Mouse (Mus musculus) lung, postnatal 36 days (tissue): ENCODE data around the gene Atf7ip.

Source experiments
- DNase-seq: peaks from one replicate; pipeline ENCODE4 v3.0.0; 2022; ENCODE audit warnings: mixed read lengths

Gene Atf7ip

GRCm38 (mm10) chr6:136525567-136525966 lies 19.6 kb downstream of the Atf7ip start:
- DNase-seq = no peak

- DNase-seq = no peak
Measured at GRCm38 (mm10) chr6:136529156-136529555, 23.2 kb downstream of the Atf7ip start.

DNA sequence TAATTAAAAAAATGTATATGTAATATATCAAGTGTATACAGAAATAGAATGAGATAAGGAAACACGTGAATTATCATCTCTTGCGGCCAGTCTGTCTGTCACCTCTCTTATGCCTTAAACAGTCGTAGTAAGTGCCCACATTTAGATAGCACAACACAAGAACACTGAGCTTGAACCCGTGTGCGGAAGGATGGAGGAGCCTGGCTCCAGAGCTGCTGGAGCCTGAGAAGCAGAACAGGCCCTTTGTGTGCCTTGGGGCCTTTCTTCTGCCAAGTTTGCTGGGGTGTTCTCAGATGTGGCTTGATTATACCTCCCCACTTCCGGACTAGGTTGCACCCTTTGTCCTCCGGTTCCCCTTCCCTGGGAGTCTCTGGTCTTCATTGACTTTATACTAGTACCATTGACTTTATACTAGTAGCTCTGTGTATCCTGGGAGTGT lies 25.8 kb downstream of the Atf7ip start:
- DNase-seq = peak; percentile 75

GRCm38 (mm10) chr6:136532535-136533291 lies 26.7 kb downstream of the Atf7ip start:
- peak; percentile 95 for DNase-seq

DNA sequence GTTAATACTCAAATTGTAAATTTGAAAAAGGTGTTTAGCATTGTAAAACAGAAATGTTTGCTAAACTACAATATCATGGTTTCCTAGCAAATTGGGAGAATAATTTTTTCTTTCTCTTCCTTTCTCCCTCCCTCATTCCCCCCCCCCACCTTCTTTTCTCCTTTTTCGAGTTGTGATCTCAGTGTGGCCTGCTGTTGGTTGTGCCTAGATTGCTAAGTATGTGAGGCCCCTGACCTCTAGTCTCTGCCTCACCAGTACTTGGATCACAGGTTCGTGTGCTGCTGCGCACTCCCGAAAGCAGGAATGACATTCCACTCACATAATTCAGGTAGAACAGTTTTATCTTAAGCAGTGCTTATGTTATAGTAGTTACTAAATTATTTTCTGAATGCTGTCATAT lies 27.8 kb downstream of the Atf7ip start:
- DNase-seq = no peak

DNA sequence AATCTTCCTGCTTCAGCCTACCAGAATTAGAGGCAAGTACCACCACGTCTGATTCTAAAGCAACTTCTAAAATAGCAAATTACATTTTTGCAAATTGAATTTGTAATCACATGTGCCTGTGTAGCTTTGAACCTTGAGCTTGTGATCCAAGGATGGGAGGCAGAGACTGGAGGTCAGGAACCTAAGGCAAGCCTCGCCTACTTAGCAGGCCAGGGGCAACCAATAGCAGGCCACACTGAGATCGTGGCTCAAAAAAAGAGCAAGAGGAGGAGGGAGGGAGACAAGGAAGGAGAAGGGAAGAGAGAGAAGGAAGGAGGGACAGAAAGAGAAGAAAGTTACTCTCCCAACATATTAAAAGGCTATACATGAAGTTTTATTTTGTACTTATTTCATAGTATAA lies 28.5 kb downstream of the Atf7ip start:
- no peak for DNase-seq

DNA sequence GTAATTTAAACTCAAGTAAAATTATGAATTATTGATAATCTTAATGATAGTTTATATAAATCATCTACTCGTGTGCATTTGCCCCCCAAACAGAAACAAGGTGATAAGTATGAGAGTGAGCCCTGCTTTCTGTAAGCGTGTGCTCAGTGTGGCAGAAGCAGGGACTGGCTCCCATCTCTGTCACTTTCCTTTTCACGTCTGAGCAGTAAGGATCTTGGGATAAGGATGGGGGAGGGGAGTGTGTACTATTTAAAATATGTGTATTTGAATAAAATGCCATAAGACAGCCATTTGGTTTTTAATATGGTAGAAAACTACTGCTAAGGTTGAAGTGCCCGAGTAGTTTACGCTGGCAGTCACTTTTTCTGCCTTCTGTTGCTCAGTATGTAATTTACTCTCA lies 29.2 kb downstream of the Atf7ip start:
- no peak for DNase-seq

GRCm38 (mm10) chr6:136536121-136536520 lies 30.2 kb downstream of the Atf7ip start:
- no peak for DNase-seq

GRCm38 (mm10) chr6:136541350-136541749 lies 35.4 kb downstream of the Atf7ip start:
- no peak for DNase-seq

- no peak for DNase-seq
Measured at GRCm38 (mm10) chr6:136542105-136542504, 36.1 kb downstream of the Atf7ip start.

DNA sequence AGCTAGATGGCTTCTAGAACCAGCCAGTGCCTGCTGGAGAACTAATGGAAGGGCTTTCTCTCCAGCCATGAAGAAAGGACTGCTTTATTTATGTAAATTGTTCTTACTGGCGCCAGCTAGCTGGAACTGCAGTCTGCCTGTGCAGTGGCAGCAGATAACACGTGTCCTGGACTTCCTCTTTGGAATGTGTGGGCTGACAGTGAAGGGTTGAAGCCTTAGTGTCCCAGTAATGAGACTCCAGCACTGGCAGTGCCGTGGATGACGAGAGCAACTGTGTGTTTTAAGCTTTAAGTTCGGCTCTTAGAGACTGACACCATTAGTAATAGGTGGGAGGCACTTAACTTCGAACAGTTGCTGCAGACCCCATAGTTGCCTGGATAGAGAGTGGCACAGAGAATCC lies 37.2 kb downstream of the Atf7ip start:
- peak; percentile 87 for DNase-seq

DNA sequence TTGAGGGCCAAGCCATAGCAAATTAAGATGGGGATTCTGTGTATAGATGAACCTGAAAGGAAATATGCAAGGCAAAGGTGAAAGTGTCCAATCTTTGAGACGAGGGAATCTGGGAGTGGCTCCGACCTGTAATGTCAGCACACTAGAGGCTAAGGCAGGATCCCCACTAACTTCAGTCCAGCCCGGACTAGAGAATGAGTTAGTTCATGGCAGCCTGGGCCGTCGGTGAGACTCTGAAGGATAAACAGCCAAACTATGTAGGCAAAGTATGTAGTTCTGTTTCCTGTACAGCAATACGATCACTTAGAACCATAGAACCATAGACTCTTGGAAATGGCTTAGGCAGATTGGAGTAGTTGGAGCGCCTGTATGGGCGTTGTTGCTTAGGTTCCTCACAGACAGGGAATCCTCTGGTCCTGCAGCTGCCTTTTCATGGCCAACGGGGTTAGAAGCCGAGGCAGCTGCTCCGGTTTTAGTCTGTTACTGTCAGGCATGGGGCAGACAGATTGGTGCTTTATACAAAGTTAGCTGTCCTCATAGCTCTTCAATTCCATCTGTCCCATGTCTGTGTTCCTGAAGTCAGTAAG lies 39.4 kb downstream of the Atf7ip start:
- DNase-seq = no peak

DNA sequence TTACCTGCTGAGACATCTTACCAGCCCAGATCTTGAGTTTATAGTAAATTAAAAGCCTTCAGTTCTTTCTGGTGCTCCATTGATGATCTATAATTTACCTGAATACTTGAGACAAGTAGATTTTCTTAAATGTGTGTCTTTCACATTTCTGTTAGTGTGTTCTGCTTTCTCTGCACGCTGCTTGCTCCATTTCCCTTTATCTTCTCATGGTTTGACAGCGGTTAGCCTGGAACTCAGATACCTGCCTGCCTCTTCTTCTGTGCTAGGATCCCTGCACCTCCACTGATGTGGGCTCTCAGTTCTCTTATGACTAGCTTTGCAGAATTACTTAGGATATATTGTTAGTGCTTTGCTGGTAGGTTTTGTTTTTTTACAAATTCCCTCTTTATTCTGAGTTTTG lies 40.3 kb downstream of the Atf7ip start:
- no peak for DNase-seq

DNA sequence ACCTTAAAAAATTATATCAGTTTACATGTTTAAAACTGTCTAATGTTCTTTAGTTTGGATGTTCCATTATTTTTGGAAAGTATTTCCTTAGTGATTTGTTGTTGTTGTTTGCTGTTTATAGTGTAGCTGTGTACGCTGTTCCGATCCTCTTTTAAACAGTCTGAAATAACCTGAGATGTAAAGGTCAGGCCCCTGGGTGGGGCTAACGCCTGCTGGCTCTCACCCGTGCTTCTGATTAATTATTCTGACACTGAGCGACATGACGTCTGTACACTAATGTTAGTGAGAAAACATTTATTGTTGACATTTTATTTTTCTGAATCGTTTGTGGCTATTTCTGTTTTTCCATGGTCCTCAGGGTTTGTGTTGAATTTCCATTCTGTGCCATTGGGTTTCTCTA lies 41.0 kb downstream of the Atf7ip start:
- DNase-seq = no peak

- DNase-seq = peak; percentile 88
Measured at GRCm38 (mm10) chr6:136548041-136548770, 42.2 kb downstream of the Atf7ip start.

DNA sequence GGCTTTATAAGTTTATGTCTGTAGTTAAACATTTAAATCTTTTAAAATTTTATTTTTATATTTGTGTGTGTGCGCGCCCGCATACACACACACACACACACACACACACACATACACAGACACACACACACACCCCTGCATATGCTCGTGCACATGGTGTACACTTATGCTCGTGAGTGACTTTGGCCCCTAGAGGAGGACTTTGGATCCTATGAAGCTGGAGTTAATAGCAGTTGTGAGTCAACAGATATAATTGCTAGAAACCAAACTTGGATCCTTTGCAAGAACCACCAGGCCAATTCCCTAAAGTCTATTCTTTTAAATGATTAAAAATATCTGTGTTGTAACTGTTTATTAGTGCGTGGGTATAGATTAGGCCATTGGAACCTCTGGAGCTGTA lies 42.8 kb downstream of the Atf7ip start:
- DNase-seq = no peak

GRCm38 (mm10) chr6:136549606-136550005 lies 43.6 kb downstream of the Atf7ip start:
- DNase-seq = no peak

DNA sequence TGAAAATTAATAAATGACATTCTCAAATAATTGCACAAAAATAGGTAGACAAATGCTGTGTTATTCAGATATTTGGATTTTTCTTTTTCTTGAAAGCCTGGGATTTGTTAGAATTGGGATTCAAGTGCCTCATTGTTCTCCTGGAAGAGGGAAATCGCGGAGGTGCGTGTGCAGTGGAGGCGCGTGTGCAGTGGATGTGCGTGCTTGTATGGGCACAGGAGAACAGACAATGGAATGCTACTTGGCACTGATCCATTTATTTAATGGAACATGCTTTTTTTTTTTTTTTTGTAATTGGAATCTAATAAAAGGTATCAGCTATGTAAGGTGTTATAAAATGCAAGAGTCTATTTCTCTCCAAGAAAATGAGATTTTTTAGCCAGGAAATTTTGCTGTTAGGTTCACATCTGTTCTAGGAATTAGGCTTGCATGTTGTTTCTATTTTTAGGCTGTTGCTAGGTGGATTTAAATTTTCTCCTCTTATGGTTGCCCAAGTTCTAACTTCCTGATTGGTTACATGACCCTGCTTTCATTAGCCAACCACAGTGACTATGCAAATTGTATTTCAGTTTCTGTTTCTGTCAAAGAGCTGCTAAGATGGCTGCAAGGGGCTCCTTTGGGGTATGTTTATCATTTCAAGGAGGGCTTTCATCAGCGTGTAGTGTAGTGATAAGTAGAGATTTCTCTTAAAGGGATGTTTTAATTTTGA lies 44.8 kb downstream of the Atf7ip start:
- DNase-seq = peak; percentile 52

- no peak for DNase-seq
Measured at GRCm38 (mm10) chr6:136551550-136552109, 45.7 kb downstream of the Atf7ip start.

DNA sequence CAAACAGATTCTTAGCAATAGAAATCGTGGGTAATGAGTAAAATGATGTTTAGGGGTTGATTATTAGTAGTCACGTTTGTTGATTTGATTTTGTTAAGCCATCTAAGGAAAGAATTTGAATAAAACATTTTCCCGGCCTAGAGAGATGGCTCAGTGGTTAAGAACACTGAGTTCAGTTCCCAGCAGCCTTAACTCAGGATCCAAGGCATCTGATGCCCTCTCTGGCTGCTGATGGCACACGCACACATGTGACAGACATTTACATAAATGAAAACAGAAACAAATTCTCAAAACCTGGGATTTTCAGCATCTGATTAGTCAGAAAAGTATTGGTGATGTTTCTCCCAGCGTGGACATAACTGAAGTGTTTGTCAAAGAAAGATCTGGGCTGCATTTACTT lies 47.2 kb downstream of the Atf7ip start:
- no peak for DNase-seq

DNA sequence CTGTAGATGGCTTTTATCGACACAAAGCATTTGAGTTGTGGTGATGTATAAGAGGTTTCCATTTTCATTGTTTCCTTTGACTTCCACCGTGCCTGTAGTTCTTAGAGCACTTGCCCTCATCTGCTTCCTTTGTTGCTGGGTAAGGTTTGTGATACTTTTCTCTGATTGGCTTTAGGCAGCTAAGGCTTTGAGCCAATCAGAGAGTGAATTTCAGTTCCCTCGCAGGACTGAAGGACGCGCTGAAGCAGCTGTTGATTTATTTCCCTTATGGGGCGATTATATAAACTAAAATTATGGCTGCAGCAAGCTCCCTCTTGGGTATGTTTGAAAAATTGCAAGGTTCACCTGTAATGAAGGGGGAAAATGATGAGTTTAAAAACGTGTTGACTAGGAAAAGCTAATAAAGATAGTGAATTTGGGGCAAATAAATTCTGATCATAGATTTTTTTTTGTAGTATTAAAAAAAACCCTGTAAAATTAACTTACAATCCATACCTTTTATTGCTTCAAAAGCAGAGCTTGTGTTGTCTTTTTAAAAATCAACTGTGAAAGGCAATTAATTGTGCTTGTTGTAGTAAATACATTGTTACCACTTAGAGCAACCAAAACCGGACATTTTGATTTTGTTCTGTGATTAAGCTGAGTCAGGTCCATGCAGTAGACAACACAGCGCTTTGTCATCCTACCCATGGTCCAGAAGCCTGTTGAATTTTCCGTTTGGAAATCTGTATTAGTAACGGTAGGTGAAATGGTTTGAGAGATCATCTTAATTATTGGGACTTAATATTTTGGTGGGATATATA lies 48.0 kb downstream of the Atf7ip start:
- DNase-seq = peak; percentile 80
